Mouse (Mus musculus): ENCODE data around the gene Tsr3. TPM values are rescaled to one million over a fixed set of nuclear protein-coding genes. Genes with fewer than 3 reads are reported as not detected.
A peak's percentile ranks its signal among the peaks of the same experiment; 100 is the strongest.

Tsr3 gene
- 41.1 and 42.4 TPM in 2 replicates for polyA plus RNA-seq (2014; fragmentation: Nextera tagmentation; extraction: Ambion mirVana)

DNA sequence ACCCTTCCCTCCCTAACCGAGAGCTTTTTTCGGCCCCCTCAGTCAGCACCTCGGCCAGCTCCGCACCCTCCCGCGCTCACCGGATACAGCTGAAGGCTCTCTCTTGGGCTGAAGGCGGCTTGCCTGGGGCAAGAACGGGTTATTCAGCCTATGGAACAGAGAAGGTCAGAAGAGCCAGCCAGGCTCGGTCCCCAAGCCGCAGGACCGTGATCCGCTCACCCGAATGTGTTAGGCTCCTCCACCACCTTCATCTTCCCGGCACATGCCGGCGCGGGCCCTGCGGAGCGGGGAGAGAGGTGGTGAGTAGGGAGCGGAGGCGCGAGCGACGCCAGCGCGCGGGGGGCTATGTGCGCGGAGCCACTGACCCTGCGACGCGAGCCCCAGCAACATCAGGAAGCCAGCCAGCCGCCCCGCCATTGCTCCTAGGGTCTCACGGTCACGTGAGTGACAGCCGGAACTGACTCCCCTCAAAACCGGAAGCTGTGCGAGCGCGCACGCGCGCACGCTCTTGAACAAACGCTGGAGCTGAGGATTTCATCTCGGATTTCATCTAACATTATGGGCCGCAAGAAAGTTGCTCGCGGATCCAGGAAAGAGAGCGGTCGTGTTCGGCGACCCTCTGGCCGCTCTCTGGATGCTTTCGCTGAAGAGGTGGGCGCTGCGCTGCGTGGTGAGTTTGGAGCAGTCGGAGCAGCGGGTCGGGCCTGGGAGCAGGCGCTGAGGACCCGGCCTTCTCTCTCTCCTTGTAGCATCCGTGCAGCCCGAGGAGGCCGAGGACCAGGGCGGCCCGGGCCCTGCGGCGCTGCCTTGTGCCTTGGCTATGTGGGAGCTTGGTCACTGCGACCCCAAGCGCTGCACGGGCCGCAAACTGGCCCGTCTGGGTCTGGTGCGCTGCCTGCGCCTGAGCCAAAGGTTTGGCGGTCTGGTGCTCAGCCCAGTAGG lies at the start of gene Tsr3, which contains the start of gene Gnptg:
Tsr3 (plus strand) TSS at position 476 of the 942 bp plus-strand sequence.
Gnptg (minus strand) TSS at position 430 of the 942 bp plus-strand sequence.
- Histone ChIP-seq H3K9ac (replicated peaks; ENCODE audit: low read depth, low read length) (peak within 1 kb of the TSS; percentile 94), H3K27ac (ENCODE audit: low read length) (peak within 1 kb of the TSS; percentile 82; the same call in 1 of the 2 replicates), H3K4me3 (ENCODE audit: low read depth, low read length) (peak within 1 kb of the TSS; percentile 91), H3K36me3 (ENCODE audit: control insufficient read depth, insufficient read depth, low read length) (peaks cover 25% of the 10 kb centered on the region), H3K9me3 (ENCODE audit: control insufficient read depth, low read depth, low read length) (no peaks in the 10 kb centered on the region), H3K4me1 (ENCODE audit: control insufficient read depth, insufficient read depth, low read length) (0 out of 2 replicates have a peak, but pooled peaks cover 14% of the 10 kb centered on the region), H3K27me3 (ENCODE audit: control insufficient read depth, insufficient read depth, low read length) (no peaks in the 10 kb centered on the region), H3K4me2 (replicated peaks; ENCODE audit: low read depth, low read length) (peak within 1 kb of the TSS; percentile 73)
- under 1% methylated on average over 80 of the region's 80 CpGs for WGBS
- peak; percentile 80 for ATAC-seq (ENCODE audit: insufficient number of reproducible peaks, insufficient read depth, low FRiP score, low read depth)

DNA sequence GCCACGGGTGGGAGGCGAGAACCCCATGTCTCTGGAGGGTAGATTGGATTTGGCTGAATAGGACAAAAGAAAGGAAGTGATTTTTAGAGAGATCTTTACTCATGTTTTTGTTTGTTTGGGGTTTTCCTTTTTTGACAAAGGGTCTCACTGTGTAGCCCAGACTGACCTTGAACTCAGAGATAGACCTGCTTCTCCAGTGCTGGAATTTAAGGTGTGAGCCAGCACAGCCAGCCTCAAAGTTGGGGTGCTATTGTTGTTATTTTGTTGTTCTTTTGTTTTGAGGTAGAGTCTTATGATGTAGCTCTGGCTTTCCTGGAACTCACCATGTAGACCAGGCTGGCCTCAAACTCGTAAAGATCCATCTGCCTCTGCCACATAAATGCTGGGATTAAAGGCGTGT lies 37.6 kb upstream of the Tsr3 start:
- no peaks in the 10 kb centered on the region for H3K27me3 ChIP-seq (ENCODE audit: control insufficient read depth, insufficient read depth, low read length)
- no peak overlapping the region for H3K4me3 ChIP-seq (ENCODE audit: low read depth, low read length)
- no peak overlapping the region for H3K27ac ChIP-seq (ENCODE audit: low read length)
- no peak for ATAC-seq (ENCODE audit: insufficient number of reproducible peaks, insufficient read depth, low FRiP score, low read depth)
- H3K4me2 ChIP-seq (replicated peaks; ENCODE audit: low read depth, low read length) = no peak overlapping the region
- no peaks in the 10 kb centered on the region for H3K4me1 ChIP-seq (ENCODE audit: control insufficient read depth, insufficient read depth, low read length)
- peaks cover 58% of the 10 kb centered on the region for H3K36me3 ChIP-seq (ENCODE audit: control insufficient read depth, insufficient read depth, low read length)
- H3K9me3 ChIP-seq (ENCODE audit: control insufficient read depth, low read depth, low read length) = no peaks in the 10 kb centered on the region
- whole genome bisulfite sequencing = 94% methylated on average over 4 of the region's 4 CpGs
- no peak overlapping the region for H3K9ac ChIP-seq (replicated peaks; ENCODE audit: low read depth, low read length)

DNA sequence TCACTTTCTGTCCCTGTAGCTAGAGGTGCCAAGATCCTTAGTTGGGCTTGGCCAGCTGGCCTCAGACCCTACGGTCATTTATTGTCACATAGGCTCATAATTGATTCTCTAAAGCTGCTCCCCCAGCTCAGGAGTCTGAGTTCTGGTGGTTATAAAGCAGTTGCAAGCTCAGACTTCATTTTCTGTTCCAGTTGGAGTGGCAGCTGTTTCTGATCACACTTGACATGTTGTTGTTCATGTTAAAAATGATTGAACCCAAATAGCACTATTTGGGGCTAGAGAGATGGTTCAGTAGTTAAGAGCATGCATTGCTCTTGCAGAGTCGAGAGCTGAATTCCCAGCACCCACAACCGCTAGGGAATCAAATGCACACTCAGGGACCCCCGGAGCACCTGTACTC lies 30.0 kb upstream of the Tsr3 start:
- Histone ChIP-seq H3K4me3 (ENCODE audit: low read depth, low read length) (no peak overlapping the region), H3K4me2 (replicated peaks; ENCODE audit: low read depth, low read length) (no peak overlapping the region), H3K36me3 (ENCODE audit: control insufficient read depth, insufficient read depth, low read length) (peaks cover 63% of the 10 kb centered on the region), H3K9me3 (ENCODE audit: control insufficient read depth, low read depth, low read length) (no peaks in the 10 kb centered on the region), H3K9ac (replicated peaks; ENCODE audit: low read depth, low read length) (no peak overlapping the region), H3K27ac (ENCODE audit: low read length) (no peak overlapping the region), H3K4me1 (ENCODE audit: control insufficient read depth, insufficient read depth, low read length) (no peaks in the 10 kb centered on the region), H3K27me3 (ENCODE audit: control insufficient read depth, insufficient read depth, low read length) (no peaks in the 10 kb centered on the region)
- ATAC-seq (ENCODE audit: insufficient number of reproducible peaks, insufficient read depth, low FRiP score, low read depth) = no peak
- WGBS = 81% methylated on average over 4 of the region's 4 CpGs

DNA sequence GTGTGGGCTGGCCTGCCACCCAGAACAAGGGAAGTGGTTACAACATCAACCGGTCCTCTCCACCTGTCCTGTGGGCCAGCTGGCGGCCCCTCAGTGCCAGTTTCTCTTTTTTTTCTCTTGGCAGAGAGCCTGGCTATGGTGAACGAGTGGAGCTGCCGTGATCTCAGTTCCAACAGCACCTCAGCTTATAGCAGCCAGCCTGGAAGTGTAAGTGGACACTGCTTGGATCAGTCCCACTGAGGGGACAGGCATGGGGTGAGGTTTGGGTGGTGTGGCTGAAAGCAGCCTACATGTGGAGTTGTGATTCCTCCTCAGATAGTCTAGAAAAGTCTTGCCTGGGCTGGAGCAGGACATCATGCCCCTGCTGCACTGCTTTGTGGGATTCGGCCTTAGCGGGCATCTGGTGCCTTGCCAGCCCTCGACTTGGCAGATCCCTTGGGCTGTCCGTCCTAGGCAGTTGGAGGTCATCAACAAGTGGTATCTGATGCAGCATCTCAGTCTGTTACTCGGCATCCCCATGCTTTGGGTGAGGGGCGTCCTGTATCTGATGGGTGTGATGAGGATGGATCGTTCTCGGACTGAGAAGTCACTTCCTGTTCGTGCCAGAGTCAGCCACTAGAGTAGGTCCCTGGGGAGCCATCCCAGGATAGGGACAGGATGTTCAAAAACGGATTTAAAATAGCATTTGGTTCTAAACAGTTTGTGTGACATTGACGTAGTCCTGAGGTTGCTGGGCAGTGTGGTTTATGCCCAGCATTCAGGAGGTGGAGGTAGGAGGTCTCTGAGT lies 29.1 kb upstream of the Tsr3 start:
- H3K36me3 ChIP-seq (ENCODE audit: control insufficient read depth, insufficient read depth, low read length) = peaks cover 58% of the 10 kb centered on the region
- no peak for ATAC-seq (ENCODE audit: insufficient number of reproducible peaks, insufficient read depth, low FRiP score, low read depth)
- WGBS = 84% methylated on average over 15 of the region's 15 CpGs

DNA sequence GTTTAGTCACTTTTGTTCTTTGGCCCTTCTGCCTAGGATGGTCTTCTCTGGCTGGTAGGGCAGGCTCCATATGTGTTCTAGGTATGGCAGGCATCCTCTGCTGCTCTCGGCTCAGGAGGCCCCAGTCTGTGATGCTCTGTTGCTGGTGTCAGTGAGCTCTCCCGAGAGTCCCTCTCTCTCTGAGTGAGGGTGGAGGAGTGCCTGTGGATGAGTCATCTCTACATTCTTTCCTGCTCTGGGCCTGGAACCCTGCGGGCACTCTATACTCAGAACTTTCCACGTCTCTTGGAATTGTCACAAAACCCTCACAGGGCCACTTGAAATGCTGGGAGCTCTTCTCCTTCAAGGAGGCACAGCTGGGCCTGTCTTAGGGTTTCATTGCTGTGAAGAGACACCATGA lies 28.3 kb upstream of the Tsr3 start:
- Histone ChIP-seq H3K4me3 (ENCODE audit: low read depth, low read length) (no peak overlapping the region), H3K36me3 (ENCODE audit: control insufficient read depth, insufficient read depth, low read length) (peaks cover 58% of the 10 kb centered on the region), H3K4me2 (replicated peaks; ENCODE audit: low read depth, low read length) (no peak overlapping the region), H3K27me3 (ENCODE audit: control insufficient read depth, insufficient read depth, low read length) (no peaks in the 10 kb centered on the region), H3K27ac (ENCODE audit: low read length) (no peak overlapping the region), H3K4me1 (ENCODE audit: control insufficient read depth, insufficient read depth, low read length) (no peaks in the 10 kb centered on the region), H3K9ac (replicated peaks; ENCODE audit: low read depth, low read length) (no peak overlapping the region), H3K9me3 (ENCODE audit: control insufficient read depth, low read depth, low read length) (no peaks in the 10 kb centered on the region)
- ATAC-seq (ENCODE audit: insufficient number of reproducible peaks, insufficient read depth, low FRiP score, low read depth) = no peak
- 88% methylated on average over 4 of the region's 4 CpGs for WGBS

More for the DNA sequence above, 29.1 kb upstream of the Tsr3 start:
- Histone ChIP-seq H3K4me3 (ENCODE audit: low read depth, low read length) (no peak overlapping the region), H3K9me3 (ENCODE audit: control insufficient read depth, low read depth, low read length) (no peaks in the 10 kb centered on the region), H3K27me3 (ENCODE audit: control insufficient read depth, insufficient read depth, low read length) (no peaks in the 10 kb centered on the region), H3K9ac (replicated peaks; ENCODE audit: low read depth, low read length) (no peak overlapping the region), H3K27ac (ENCODE audit: low read length) (no peak overlapping the region), H3K4me1 (ENCODE audit: control insufficient read depth, insufficient read depth, low read length) (no peaks in the 10 kb centered on the region), H3K4me2 (replicated peaks; ENCODE audit: low read depth, low read length) (no peak overlapping the region)

DNA sequence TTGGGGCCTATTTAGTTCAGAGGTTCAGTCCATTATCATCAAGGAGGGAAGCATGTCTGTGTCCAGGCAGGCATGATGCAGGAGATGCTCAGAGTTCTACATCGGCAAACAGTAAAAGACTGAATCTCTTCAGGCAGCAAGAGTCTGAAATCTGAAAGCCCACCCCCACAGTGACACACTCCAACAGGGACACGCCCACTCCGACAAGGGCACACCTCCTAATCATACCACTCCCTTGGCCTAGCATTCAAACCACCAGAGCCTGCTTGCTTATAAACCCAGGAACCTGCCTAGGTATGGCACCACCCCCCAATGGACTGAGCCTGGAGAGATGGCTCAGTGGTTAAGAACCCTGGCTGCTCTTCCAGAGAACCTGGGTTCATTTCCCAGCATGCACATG lies 24.5 kb upstream of the Tsr3 start:
- Histone ChIP-seq H3K9me3 (ENCODE audit: control insufficient read depth, low read depth, low read length) (no peaks in the 10 kb centered on the region), H3K27ac (ENCODE audit: low read length) (no peak overlapping the region), H3K4me3 (ENCODE audit: low read depth, low read length) (no peak overlapping the region), H3K9ac (replicated peaks; ENCODE audit: low read depth, low read length) (no peak overlapping the region), H3K4me1 (ENCODE audit: control insufficient read depth, insufficient read depth, low read length) (no peaks in the 10 kb centered on the region), H3K27me3 (ENCODE audit: control insufficient read depth, insufficient read depth, low read length) (no peaks in the 10 kb centered on the region), H3K4me2 (replicated peaks; ENCODE audit: low read depth, low read length) (no peak overlapping the region), H3K36me3 (ENCODE audit: control insufficient read depth, insufficient read depth, low read length) (peaks cover 38% of the 10 kb centered on the region)
- no peak for ATAC-seq (ENCODE audit: insufficient number of reproducible peaks, insufficient read depth, low FRiP score, low read depth)
- WGBS = 82% methylated on average over 3 of the region's 3 CpGs

DNA sequence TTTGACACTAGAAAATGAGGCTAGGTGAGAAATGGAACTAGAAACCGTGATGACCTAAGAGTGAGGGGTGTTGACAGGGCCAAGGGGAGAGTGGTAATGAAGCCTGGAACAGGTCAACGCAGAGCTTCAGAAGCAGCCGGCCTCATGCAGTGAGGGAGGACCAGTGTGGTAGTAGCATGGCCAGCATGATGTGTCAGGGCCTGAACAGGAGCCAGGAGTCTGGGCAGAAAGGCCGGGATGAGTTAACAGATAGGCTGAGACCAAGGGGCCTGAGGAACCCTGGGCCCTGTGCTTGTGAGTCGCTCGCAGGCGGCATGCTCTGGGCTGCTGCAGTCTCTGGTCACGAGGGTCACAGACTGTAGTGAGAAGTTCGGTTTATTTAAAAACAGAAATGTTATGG lies 21.0 kb upstream of the Tsr3 start:
- Histone ChIP-seq H3K4me1 (ENCODE audit: control insufficient read depth, insufficient read depth, low read length) (peaks cover 4% of the 10 kb centered on the region; the same call in 1 of the 2 replicates), H3K4me3 (ENCODE audit: low read depth, low read length) (no peak overlapping the region), H3K9me3 (ENCODE audit: control insufficient read depth, low read depth, low read length) (no peaks in the 10 kb centered on the region), H3K4me2 (replicated peaks; ENCODE audit: low read depth, low read length) (no peak overlapping the region), H3K9ac (replicated peaks; ENCODE audit: low read depth, low read length) (no peak overlapping the region), H3K27me3 (ENCODE audit: control insufficient read depth, insufficient read depth, low read length) (no peaks in the 10 kb centered on the region), H3K36me3 (ENCODE audit: control insufficient read depth, insufficient read depth, low read length) (peaks cover 23% of the 10 kb centered on the region), H3K27ac (ENCODE audit: low read length) (no peak overlapping the region)
- WGBS = 90% methylated on average over 9 of the region's 9 CpGs
- no peak for ATAC-seq (ENCODE audit: insufficient number of reproducible peaks, insufficient read depth, low FRiP score, low read depth)

DNA sequence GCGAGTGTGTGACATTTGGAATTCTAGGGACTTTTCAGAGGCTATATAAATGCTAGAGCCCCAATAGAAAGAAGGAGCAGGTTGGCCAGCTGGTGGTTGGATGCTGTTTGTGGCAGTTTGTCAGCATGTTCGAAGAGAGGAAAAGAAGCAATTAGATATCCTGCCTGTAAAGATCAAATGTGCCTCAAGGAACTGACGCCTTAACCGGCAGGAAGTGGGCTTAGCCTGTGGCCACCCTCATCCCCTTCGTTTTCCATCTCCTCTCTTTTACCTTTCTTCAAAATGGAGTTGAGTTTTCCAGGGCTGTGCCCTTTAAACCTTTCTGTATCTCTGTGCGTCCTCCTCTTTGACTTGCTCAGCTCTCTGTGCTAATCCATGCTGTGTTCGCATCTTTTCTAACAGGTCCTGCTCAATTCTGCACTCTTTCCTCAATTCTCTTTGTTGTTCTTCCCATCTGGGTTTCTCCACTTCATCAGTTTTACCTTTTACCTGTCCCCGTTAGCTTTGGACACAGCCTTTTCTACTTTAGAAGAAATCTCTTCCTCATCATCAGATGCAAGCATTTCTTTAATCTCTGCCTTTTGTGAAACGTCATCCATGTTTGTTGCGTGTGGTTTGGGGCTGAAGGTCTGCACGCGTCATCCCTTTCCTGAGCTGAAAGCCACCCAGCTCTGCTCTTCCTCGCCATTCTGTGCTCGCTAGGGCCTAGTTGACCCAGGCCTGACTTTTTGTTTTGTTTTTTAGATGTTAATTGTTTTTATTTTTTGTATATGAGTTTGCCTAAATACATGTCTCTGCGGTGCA lies 20.3 kb upstream of the Tsr3 start:
- WGBS = 93% methylated on average over 15 of the region's 15 CpGs

More for the DNA sequence above, 20.3 kb upstream of the Tsr3 start:
- no peak overlapping the region for H3K9ac ChIP-seq (replicated peaks; ENCODE audit: low read depth, low read length)
- no peak overlapping the region for H3K4me3 ChIP-seq (ENCODE audit: low read depth, low read length)
- peaks cover 20% of the 10 kb centered on the region for H3K36me3 ChIP-seq (ENCODE audit: control insufficient read depth, insufficient read depth, low read length)
- no peaks in the 10 kb centered on the region for H3K9me3 ChIP-seq (ENCODE audit: control insufficient read depth, low read depth, low read length)
- H3K4me2 ChIP-seq (replicated peaks; ENCODE audit: low read depth, low read length) = no peak overlapping the region
- H3K27ac ChIP-seq (ENCODE audit: low read length) = no peak overlapping the region
- no peak for ATAC-seq (ENCODE audit: insufficient number of reproducible peaks, insufficient read depth, low FRiP score, low read depth)
- H3K27me3 ChIP-seq (ENCODE audit: control insufficient read depth, insufficient read depth, low read length) = no peaks in the 10 kb centered on the region
- peaks cover 4% of the 10 kb centered on the region; the same call in 1 of the 2 replicates for H3K4me1 ChIP-seq (ENCODE audit: control insufficient read depth, insufficient read depth, low read length)
